Mouse (Mus musculus) intestine, postnatal 0 days (tissue): ENCODE measurements around the gene Dysf. TPM values are rescaled to one million over a fixed set of nuclear protein-coding genes. Genes with fewer than 3 reads are reported as not detected.

Experiments
- ATAC-seq: fragments of 200-750 bp; cut with Nextera tagmentation; 2 replicates; pipeline ENCODE4 v1.8.0; 2017; ENCODE audit warnings: mild to moderate bottlenecking, moderate TSS enrichment, moderate library complexity
- H3K27ac ChIP-seq: fragments of 300-500 bp; sonication (generic); 2 replicates; pipeline ENCODE4 v1.5.1; 2014; ENCODE audit warnings: mild to moderate bottlenecking, low read depth, low read length, moderate library complexity
- H3K27me3 ChIP-seq: fragments of 300-500 bp; sonication (generic); replicated peaks from 2 replicates; pipeline ENCODE4 v1.6.1; 2014; ENCODE audit warnings: low read length, mixed read lengths; ENCODE audit not compliant: control insufficient read depth, insufficient read depth
- H3K36me3 ChIP-seq: fragments of 300-500 bp; sonication (generic); 2 replicates; pipeline ENCODE4 v1.6.1; 2014; ENCODE audit warnings: mild to moderate bottlenecking, moderate library complexity; ENCODE audit not compliant: control insufficient read depth, insufficient read depth
- H3K4me1 ChIP-seq: fragments of 300-500 bp; sonication (generic); replicated peaks from 2 replicates; pipeline ENCODE4 v1.6.1; 2014; ENCODE audit warnings: antibody characterized with exemption, low read length, mixed read lengths; ENCODE audit not compliant: control insufficient read depth, insufficient read depth
- H3K4me2 ChIP-seq: fragments of 300-500 bp; sonication (generic); replicated peaks from 2 replicates; pipeline ENCODE4 v1.6.1; 2014; ENCODE audit warnings: low read depth, mild to moderate bottlenecking, moderate library complexity
- H3K4me3 ChIP-seq: fragments of 300-500 bp; sonication (generic); 2 replicates; pipeline ENCODE4 v1.5.1; 2014; ENCODE audit warnings: low read depth, low read length
- H3K9ac ChIP-seq: fragments of 300-500 bp; sonication (generic); 2 replicates; pipeline ENCODE4 v1.6.1; 2014; ENCODE audit warnings: mild to moderate bottlenecking, low read depth, low read length
- H3K9me3 ChIP-seq: fragments of 300-500 bp; sonication (generic); 2 replicates; pipeline ENCODE4 v1.6.1; 2016; ENCODE audit warnings: mixed run types; ENCODE audit not compliant: control insufficient read depth
- CTCF ChIP-seq: sonication (generic); IDR thresholded peaks from 2 replicates; pipeline ENCODE4 v1.5.1; 2016; ENCODE audit warnings: low read depth, mild to moderate bottlenecking, control low read depth, antibody characterized with exemption, moderate library complexity
- WGBS: fragments of 180-500 bp; shearing (Covaris S2); extraction: QIAGEN DNeasy Blood & Tissue Kit; methylation state at CpG from one replicate; pipeline ENCODE4 v1.1.7; 2014; 5-methylcytosine and 5-hydroxymethylcytosine counted together
- polyA plus RNA-seq: library from polyadenylated mRNA; unstranded; fragments of >200 nt; fragmentation: Nextera tagmentation; extraction: Ambion mirVana; gene quantifications from 2 replicates; pipeline ENCODE4 v1.2.1, GENCODE M21; 2015

Gene Dysf
- polyA plus RNA-seq, 1 experiment from 2014 or later = 5.1 TPM

DNA sequence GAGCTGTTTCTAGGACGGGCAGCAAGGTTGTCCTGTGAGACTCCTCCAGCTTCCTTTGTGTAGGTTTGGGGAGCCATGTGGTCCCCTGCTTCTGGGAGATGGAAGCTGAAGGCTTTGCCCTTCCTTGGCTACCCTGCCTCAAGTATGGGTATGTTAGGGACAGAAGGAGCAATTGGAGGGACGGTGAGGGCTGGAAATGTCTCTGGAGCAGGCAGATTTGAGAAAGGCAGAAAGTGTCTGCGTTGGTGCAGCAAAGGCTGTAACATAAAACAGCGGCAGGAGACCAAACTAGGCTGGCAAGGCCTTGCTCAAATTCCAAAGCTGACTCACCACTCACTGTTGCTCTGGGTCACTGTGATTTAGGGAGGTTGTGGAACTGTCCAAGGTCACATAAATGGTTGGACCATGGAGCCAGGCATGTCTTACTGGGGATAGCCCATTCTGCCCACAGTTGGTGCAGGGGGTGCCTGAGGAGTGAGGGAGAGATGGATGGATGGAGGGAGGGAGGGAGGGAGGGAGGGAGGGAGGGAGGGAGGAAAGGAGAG is 148.2 kb downstream of the Dysf start:
- Histone ChIP-seq H3K27me3 (no peaks in the 10 kb centered on the region), H3K36me3 (no peaks in the 10 kb centered on the region), H3K27ac (no peak overlapping the region), H3K4me3 (no peak overlapping the region), H3K9ac (no peak overlapping the region), H3K4me2 (no peak overlapping the region), H3K4me1 (no peaks in the 10 kb centered on the region), H3K9me3 (no peaks in the 10 kb centered on the region)
- ATAC-seq = no peak
- TF ChIP-seq CTCF = no peak
- WGBS = 75% methylated on average over 4 of the region's 4 CpGs

GRCm38 (mm10) chr6:84159046-84159445 is 150.7 kb downstream of the Dysf start:
- 90% methylated on average over 4 of the region's 4 CpGs for WGBS

GRCm38 (mm10) chr6:84167612-84168011 is 159.2 kb downstream of the Dysf start:
- no peak for TF ChIP-seq CTCF
- no peaks in the 10 kb centered on the region for H3K9me3 ChIP-seq
- no peak overlapping the region for H3K4me2 ChIP-seq
- H3K36me3 ChIP-seq = no peaks in the 10 kb centered on the region
- H3K4me1 ChIP-seq = no peaks in the 10 kb centered on the region
- no peaks in the 10 kb centered on the region for H3K27me3 ChIP-seq
- no peak for ATAC-seq
- H3K9ac ChIP-seq = no peak overlapping the region
- H3K4me3 ChIP-seq = no peak overlapping the region
- no peak overlapping the region for H3K27ac ChIP-seq
- WGBS = 72% methylated on average over 14 of the region's 14 CpGs

More at GRCm38 (mm10) chr6:84159046-84159445, 150.7 kb downstream of the Dysf start:
- Histone ChIP-seq H3K4me1 (no peaks in the 10 kb centered on the region), H3K4me3 (no peak overlapping the region), H3K27me3 (no peaks in the 10 kb centered on the region), H3K9ac (no peak overlapping the region), H3K9me3 (no peaks in the 10 kb centered on the region), H3K4me2 (no peak overlapping the region), H3K27ac (no peak overlapping the region), H3K36me3 (no peaks in the 10 kb centered on the region)
- ATAC-seq = no peak
- TF ChIP-seq CTCF = no peak

- H3K36me3 ChIP-seq = no peaks in the 10 kb centered on the region
- H3K4me1 ChIP-seq = no peaks in the 10 kb centered on the region
- H3K27me3 ChIP-seq = no peaks in the 10 kb centered on the region
- H3K9me3 ChIP-seq = no peaks in the 10 kb centered on the region
- H3K9ac ChIP-seq = no peak overlapping the region
- H3K4me2 ChIP-seq = no peak overlapping the region
- no peak for TF ChIP-seq CTCF
- 97% methylated on average over 1 of the region's 1 CpGs for WGBS
- H3K4me3 ChIP-seq = no peak overlapping the region
- ATAC-seq = no peak
- H3K27ac ChIP-seq = no peak overlapping the region
Observed at GRCm38 (mm10) chr6:84168571-84168970, 160.2 kb downstream of the Dysf start.

DNA sequence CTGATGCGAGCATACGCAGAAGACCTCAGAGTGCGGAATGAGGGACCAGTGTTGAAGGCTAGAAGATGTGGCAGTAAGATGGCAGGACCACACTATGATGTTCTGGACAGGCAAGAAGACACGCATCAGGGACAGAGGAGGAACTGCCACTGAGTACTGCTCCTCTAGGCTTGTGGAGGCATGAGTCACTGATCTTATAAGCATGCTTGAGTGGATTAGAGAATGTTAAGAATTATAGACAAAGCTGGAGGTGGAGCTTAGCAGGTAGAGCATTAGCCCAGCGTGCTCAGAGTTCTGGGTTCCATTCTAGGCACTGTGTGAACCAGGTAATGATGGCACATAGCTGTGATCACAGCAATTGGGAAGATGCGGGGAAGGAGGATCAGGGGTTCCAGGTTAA is 165.2 kb downstream of the Dysf start:
- WGBS = 94% methylated on average over 6 of the region's 6 CpGs
- Histone ChIP-seq H3K27me3 (no peaks in the 10 kb centered on the region), H3K9ac (no peak overlapping the region), H3K4me2 (no peak overlapping the region), H3K9me3 (no peaks in the 10 kb centered on the region), H3K4me3 (no peak overlapping the region), H3K36me3 (no peaks in the 10 kb centered on the region), H3K27ac (no peak overlapping the region), H3K4me1 (no peaks in the 10 kb centered on the region)
- ATAC-seq = no peak
- no peak for TF ChIP-seq CTCF

GRCm38 (mm10) chr6:84178776-84179405 is 170.5 kb downstream of the Dysf start:
- no peak overlapping the region for H3K9ac ChIP-seq
- TF ChIP-seq CTCF = no peak
- no peak for ATAC-seq
- H3K4me1 ChIP-seq = no peaks in the 10 kb centered on the region
- WGBS = 51% methylated on average over 5 of the region's 5 CpGs
- H3K36me3 ChIP-seq = no peaks in the 10 kb centered on the region
- no peaks in the 10 kb centered on the region for H3K9me3 ChIP-seq
- no peak overlapping the region for H3K4me3 ChIP-seq
- H3K4me2 ChIP-seq = no peak overlapping the region
- H3K27ac ChIP-seq = no peak overlapping the region
- H3K27me3 ChIP-seq = no peaks in the 10 kb centered on the region

DNA sequence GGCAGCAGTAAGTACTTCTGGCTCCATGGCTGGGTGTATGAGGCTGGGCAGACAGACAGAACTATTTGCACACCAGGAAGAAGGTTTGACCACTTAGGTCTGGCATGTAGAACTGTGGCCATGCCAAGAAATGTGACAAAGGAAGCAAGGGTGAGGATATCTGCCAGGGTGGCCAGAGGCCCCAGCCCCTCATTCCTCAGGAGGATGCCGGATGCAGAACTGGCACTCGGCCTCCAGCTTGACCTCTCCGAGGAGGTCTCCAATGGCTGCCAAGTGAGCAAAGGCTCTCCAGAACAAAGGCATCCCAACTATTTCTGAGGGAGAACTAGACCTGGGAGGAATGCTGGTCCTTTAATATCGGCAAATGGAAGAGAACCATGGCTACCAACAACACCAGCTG is 173.1 kb downstream of the Dysf start:
- Histone ChIP-seq H3K27me3 (no peaks in the 10 kb centered on the region), H3K9me3 (no peaks in the 10 kb centered on the region), H3K9ac (no peak overlapping the region), H3K4me2 (no peak overlapping the region), H3K27ac (no peak overlapping the region), H3K4me3 (no peak overlapping the region), H3K36me3 (no peaks in the 10 kb centered on the region), H3K4me1 (no peaks in the 10 kb centered on the region)
- no peak for TF ChIP-seq CTCF
- ATAC-seq = no peak
- 36% methylated on average over 4 of the region's 4 CpGs for WGBS
